Mouse (Mus musculus): ENCODE measurements around the gene Bbs9. TPM values are rescaled to one million over a fixed set of nuclear protein-coding genes. Genes with fewer than 3 reads are reported as not detected.

Bbs9 gene
- total RNA-seq, 2 experiments from 2014 or later, result 12.9 to 14.0 TPM

DNA sequence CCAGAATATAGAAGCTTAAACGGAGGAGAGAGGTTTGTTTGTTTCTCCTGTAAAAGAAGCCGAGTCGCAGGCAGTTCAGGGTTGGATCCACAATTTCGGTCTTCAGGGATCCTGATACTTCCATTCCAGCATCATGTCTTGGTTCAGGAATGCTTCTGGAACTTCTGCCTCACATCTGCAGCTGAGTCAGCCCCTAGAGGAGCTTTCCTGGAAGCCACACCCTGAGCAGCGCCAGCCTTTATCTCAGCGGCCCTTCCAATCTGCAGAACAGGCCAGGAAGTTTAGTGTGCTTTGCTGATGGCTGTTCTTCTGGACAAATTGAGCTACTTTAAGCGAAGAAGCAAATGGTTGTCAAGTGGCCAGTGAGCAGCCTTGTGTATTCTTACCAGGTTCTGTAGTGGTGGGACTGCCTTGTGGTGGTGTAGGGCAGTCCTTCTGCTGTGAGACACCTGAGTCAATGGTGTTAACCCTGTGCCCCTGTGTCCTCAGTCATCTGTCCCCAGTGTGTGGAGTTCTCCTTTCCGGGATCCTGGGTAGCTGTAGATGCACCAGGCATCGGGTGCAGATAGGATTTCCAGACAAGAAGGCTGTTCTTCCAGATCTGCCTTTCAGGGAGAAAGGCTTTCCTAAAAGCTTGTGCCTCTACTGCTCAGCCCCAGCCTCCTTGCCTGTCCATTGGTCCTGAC, 157.4 kb downstream of the Bbs9 start:
- peak; percentile 55 to 79 for DNase-seq

GRCm38 (mm10) chr9:22638502-22638901, 163.0 kb downstream of the Bbs9 start:
- DNase-seq, result no peak

DNA sequence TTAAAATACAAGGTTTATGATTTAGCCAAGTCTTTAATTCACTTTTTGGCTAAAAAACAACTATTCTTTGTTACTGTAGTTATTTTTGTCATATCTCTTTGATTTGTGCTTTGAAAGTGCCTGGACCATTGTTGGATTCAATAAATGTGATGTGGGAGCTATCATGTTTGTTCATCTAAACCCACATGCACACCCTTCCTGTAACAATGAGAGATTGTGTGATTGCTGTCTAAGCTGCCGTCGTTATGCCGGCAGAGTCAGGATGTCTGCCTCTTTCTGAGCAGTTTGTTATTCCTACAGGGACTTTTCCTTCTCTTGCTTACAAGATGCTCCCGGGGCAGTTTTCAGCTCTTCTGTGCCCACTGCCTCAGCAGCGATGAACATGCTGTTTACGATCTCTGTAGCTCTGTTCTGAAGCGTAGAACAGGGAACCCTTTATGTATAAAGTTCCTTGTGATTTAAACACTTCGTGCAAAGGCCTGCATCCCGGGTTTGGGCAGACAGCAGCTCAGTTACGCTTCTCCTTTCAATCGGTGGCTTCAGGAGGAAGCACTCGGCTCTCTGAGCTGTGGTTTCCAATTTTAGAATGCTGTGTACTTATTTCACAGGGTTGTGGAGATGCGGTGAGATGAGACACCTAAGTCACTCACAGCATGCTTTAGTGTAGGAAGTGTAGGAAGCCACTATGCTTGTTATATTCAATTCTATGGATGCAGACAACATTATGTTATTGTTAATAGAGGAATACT, 165.3 kb downstream of the Bbs9 start:
- DNase-seq, result no peak

- DNase-seq, result no peak
These were observed 170.4 kb downstream of the Bbs9 start for GRCm38 (mm10) chr9:22645844-22646390.

DNA sequence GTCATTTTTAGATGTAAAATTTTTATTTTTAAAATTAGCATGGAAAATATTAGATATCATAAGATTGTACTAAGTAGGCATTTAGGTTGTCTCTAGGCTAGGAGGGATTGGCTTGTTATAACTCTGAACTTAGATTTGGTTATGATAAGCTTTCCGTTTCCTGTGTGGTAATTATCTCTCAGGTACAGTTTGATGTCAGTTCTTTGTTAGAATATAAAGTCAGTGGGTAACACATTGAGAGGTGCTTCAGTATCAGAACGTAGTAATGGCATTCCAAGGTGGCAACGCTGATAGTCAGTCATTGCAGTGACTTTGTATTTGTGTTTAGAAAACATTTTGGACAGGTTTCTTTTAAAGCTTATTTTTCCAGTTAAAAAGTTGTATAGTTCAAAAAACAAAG, 170.9 kb downstream of the Bbs9 start:
- no peak for DNase-seq

- DNase-seq, result no peak
These were observed 172.6 kb downstream of the Bbs9 start for GRCm38 (mm10) chr9:22648163-22648562.

DNA sequence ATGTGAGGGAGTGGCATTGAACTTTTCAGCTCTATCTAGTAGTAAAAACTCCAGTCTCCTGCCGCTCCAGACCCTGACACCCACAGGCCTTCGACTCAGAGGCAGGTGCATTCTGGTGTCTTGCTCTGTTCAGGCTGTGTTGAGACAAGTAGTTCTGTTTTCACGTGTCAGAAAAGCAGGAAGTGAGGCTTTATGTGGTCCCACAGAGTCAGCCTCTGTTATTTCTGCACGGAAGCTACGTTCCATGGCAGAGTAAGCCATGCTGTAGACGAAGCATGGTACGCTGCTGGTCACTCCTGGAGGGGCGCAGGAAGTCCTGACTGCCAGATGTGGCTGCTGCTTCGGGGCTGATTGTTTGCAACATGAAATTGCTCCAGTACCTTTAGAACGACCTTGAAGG, 174.1 kb downstream of the Bbs9 start:
- DNase-seq, result no peak

DNA sequence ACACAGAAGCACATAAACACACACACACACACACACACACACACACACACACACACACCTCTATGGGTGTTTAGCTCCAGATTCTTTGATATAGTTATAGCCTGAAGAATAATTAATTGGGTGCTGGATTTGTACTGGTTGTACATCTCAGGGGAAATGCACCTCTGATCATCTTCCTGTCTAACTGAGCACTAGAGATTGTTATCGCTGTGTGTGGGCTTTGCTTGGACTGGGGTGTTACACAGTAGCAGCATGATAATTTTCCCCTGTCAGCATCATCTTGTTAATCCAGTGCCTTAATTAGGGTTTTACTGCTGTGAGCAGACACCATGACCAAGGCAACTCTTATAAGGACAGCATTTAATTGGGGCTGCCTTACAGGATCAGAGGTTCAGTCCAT, 175.3 kb downstream of the Bbs9 start:
- DNase-seq, result no peak

DNA sequence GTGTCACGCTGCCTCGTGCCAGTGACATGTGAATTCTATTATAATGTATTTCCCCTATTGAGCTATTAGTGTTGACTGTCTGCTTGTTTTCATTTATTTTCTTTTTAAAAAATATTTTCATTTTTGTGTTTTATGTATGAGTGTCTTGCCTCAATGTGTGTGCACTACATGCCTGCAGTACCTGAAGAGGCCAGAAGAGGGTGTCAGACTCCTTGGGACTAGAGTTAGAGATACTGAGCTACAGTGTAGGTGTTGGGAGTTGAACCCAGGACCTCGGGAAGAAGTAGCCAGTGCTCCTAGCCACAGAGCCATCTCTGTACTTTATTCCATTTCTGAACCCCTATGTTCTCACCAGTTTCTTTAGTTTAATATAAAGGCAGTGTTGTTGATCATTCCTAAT, 176.1 kb downstream of the Bbs9 start:
- DNase-seq, result no peak

DNA sequence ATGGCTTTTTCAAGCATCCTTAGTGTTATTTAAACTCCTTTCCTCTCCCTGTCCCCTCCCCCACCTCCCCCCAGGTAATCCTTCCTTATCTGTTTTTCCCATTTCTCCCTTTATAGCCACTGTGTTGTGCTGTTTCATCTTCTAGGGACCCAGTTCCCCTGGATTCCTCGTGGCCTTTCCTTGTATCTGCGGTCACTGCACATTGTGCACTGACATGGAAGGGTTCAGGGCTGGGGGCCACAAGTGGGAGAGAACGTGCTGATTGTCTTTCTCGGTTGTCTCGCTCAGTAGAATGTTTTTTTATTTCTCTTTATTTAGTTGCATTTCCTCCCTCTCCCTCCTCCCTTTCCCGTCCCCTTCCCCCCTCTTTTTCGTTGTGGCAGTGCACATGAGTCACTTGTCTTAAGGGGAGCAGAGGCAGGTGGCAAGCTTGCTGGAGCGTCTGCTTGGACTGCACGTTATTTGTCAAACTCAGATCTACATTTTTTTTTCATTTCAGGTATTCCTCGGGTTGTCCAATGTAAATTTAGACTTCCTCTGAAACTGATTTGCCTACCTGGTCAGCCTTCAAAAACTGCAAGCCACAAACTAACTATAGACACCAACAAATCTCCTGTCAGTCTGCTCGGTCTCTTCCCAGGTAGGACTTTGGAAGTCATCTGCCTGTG, 179.3 kb downstream of the Bbs9 start:
- DNase-seq, result no peak

DNA sequence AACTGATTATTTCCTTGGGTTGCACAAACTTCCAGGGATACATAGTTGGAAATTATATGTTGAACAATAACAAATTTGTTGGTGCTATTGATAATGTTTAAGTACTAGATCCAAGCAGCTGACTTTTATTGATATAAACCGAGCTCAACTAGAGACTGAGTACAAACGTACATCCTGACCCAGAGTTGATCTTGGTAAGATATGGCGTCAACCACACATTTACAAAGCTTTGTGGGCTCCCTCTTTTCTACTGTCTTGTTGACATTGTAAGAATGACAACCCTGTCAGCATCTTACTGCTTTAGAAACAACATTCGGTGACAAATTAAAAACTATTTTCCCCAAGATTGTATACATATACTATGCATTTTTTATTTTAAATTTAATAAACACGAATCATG, 181.7 kb downstream of the Bbs9 start:
- DNase-seq, result no peak

DNA sequence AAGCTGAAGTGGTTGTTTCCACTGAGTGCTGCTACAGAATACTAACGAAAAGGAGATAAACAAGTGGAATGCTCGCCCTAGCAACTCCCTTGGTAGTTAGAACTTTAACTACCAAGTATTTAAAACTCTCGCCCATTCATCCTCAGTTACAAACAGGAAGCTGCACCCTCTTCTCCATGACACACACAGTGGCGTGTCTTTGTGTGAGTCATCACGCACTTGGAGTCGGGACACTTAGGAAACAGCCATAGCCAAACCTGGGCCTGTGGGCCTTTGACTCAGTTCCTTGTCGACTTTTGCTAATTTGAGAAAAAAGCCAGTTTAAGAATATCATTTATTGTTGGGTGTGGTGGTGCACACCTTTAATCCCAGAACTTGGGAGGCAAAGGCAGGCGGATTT, 189.6 kb downstream of the Bbs9 start:
- DNase-seq, result no peak

DNA sequence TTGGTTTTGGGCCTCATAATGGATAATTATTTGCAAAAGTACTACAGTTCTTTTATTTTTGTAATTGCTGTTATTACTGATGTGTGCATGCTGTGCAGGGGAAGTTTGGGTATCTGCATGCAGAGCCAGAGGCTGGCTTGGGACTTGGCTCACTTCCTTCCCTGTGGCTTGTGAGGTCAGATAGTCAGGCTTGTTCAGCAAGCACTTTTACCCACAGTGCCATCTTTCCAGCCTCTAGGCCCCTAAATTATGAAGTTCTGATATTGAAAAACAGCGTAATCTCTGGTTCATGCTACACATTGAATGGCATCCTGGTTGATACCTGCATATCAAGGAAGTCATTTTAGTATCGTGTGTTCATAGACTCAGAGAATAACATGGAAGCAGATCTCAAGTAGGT, 197.4 kb downstream of the Bbs9 start:
- DNase-seq, result no peak

DNA sequence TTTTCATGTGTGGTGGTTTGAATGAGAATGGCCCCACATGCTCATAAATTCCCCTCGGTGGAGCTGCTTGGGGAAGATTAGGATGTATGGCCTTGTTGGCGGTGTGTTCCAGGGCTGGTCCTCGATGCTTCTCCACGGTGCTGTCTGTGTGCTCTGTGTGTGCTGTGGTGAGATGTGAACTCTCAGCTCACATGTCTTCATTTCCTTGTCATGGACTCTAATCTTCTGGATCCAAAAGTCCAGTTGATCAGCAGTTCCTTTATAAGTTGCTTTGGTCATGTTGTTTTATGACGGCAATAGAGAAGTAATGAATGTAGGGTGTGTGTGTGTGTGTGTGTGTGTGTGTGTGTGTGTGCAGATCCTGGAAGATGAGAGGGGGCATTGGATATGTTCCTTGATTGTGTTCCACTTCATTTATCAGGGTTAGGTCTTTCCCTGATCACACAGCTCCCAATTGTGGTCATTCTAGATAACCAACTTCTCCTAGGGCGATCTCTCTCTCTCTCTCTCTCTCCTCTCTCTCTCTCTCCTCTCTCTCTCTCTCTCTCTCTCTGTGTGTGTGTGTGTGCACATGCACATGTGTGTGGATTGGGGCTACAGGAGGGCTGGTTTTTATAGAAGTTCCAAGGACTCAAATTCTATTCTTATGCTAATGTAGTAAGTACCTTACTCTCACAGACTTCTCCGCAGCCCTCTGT, 201.8 kb downstream of the Bbs9 start:
- no peak for DNase-seq

DNA sequence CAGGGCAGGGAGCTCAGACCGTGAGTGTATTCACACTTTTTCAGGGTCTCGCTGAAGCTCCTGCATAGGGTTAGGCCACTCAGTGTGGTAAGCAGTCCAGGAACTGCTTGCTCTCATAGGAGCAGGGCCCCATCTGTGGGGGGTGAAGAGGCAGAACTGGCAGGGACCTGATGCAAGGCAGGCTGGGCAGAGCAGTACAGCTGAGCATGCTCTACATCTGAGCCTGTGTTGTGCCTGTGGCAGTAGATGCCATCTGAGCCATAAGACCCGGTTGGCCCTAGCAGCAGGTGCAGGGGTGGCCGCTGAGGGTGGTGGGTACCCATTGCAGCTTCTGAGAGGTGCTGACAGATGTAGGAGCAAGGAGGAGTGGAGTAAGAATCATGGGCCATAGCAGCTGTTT, 202.5 kb downstream of the Bbs9 start:
- DNase-seq, result no peak

GRCm38 (mm10) chr9:22678496-22678895, 203.0 kb downstream of the Bbs9 start:
- DNase-seq, result no peak

GRCm38 (mm10) chr9:22679485-22679884, 204.0 kb downstream of the Bbs9 start:
- DNase-seq, result no peak

DNA sequence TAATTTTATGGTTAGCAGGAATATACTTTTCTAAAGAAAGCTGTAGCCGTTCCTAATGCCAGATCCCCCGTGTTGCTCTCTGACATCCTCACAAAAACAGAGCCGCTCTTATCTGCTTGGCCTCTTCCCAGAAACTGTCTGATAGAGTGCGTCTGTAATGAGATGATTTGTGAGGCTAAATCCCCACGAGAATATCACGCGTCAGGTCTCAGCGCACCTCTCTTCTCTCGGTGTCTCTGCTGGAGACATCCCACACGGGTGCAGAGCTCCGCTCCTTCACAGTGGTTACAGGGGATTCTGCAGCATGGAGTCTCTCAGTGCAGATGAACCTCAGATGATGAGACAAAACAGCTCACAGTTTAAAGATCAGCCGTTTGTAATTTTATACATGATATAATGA, 204.5 kb downstream of the Bbs9 start:
- no peak for DNase-seq

DNA sequence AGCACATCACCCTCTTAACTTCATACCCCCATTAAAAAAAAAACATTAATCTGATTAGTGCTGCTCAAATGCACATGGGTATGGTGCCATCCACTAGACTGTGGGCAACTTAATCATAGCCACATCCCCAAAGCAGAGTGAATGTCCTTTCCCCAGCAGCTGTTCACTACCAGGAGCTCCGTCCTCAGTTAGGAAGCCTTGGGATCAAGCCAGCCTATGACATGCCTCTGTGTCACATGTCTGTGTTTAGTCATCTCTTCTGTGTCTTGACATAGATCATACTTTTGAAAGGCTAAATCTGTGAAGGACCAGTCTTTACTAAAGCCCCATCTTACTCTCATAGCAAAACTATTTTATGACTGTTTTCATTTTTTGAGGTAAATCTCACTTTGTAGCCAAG, 205.0 kb downstream of the Bbs9 start:
- peak; percentile 45 to 49 for DNase-seq

DNA sequence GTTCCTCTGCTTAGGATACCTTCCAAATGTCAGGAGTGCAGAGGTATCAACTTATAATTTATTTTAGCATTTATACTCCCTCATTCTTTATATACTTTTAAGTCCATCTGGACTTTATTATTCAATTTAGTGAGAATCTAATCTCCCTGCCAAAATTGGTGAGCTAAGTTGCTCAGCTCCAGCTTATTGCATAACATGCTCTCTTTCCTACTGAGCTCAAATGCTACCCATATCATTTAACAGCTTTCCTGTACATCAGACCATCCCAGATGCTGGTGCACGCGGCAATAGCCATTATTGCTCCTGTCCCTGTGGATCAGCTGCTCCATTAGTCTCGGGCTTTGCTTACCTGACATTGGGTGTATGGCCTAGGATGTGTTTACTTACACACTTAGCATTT, 208.3 kb downstream of the Bbs9 start:
- DNase-seq, result peak in 1 of 2 experiments; percentile 14

DNA sequence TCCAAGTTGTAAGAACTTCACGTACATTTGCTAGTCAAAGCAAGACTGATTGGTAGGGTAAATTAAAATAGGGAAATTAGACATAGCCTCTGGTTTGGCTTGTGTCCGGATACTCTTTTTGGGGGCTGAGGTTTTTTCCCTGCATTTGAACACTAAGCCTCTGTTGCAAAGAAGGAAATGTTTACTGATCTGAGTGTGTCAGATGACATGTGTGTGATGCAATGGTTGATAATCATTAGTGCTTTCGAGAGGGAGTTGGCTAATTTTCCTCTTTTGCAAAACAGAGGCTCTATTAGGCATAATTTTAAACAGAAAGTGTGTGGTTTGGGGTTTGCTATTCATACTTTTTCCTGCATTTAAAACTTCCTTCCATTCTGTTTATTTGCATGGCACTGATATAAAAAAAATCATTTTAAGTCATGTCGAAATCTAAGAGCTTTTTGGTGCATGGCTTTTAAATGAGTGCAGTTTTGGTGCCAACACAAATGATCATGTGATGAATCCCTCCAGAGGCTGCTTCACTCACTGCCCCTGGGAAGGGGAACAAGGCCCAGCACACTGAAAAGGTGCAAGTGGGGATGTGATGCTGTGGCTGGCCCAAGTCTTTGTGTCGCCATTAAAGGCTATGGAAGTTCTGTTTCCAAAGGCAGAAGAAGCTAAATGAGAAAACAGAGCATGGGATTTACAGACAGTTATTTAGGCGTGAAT, 211.4 kb downstream of the Bbs9 start:
- DNase-seq, result peak in 1 of 2 experiments; percentile 11

- no peak for DNase-seq
These were observed 214.7 kb downstream of the Bbs9 start for GRCm38 (mm10) chr9:22690234-22690633.
